Mouse (Mus musculus) brain, adult 2 months (tissue): Measurements from ENCODE around the gene Mbd3.
A peak's percentile ranks its signal among the peaks of the same experiment; 100 is the strongest.

Experiments
- DNase-seq: peaks from one replicate; pipeline ENCODE4 v3.0.0; 2011; ENCODE audit warnings: low read depth, low spot score

The Mbd3 gene

GRCm38 (mm10) chr10:80425041-80425440 lies 25.7 kb upstream of the Mbd3 start:
- DNase-seq = no peak

GRCm38 (mm10) chr10:80423562-80423961 lies 24.2 kb upstream of the Mbd3 start:
- no peak for DNase-seq

- no peak for DNase-seq
Observed at GRCm38 (mm10) chr10:80421651-80422472, 22.5 kb upstream of the Mbd3 start.

GRCm38 (mm10) chr10:80421208-80421607 lies 21.9 kb upstream of the Mbd3 start:
- DNase-seq = no peak

- no peak for DNase-seq
Observed at GRCm38 (mm10) chr10:80420729-80421128, 21.4 kb upstream of the Mbd3 start.

GRCm38 (mm10) chr10:80419419-80419818 lies 20.1 kb upstream of the Mbd3 start:
- DNase-seq = no peak

GRCm38 (mm10) chr10:80418311-80418710 lies 19.0 kb upstream of the Mbd3 start:
- peak; percentile 92 for DNase-seq

- peak; percentile 53 for DNase-seq
Observed at GRCm38 (mm10) chr10:80417841-80418240, 18.5 kb upstream of the Mbd3 start.

- DNase-seq = no peak
Observed at GRCm38 (mm10) chr10:80417371-80417770, 18.0 kb upstream of the Mbd3 start.

- no peak for DNase-seq
Observed at GRCm38 (mm10) chr10:80415566-80415965, 16.2 kb upstream of the Mbd3 start.

GRCm38 (mm10) chr10:80412656-80413541 lies 13.5 kb upstream of the Mbd3 start:
- peak; percentile 92 for DNase-seq

GRCm38 (mm10) chr10:80407924-80408323 lies 8.6 kb upstream of the Mbd3 start:
- no peak for DNase-seq

GRCm38 (mm10) chr10:80406684-80407501 lies 7.5 kb upstream of the Mbd3 start, which contains the start of gene Uqcr11:
Uqcr11 (minus strand) TSS chr10:80406830.
- peak; percentile 97 for DNase-seq

- DNase-seq = peak; percentile 38
Observed at GRCm38 (mm10) chr10:80405481-80406173, 6.3 kb upstream of the Mbd3 start.

- DNase-seq = no peak
Observed at GRCm38 (mm10) chr10:80403044-80403692, 3.8 kb upstream of the Mbd3 start.

GRCm38 (mm10) chr10:80400704-80401161 lies 1.4 kb upstream of the Mbd3 start:
- no peak for DNase-seq

- peak; percentile 45 for DNase-seq
Observed at GRCm38 (mm10) chr10:80399973-80400703, 788 bp upstream of the Mbd3 start.

- peak; percentile 100 for DNase-seq
Observed at GRCm38 (mm10) chr10:80398719-80399190, 595 bp downstream of the Mbd3 start.

GRCm38 (mm10) chr10:80398174-80398535 lies 1.2 kb downstream of the Mbd3 start:
- no peak for DNase-seq
